Mouse (Mus musculus) layer of hippocampus, adult 9-11 months (tissue): ENCODE measurements at regions not wholly inside any gene's neighbourhood (a gene's known extent, or its start where the extent isn't known, plus 50 kb on each side); places are given as distances from the start of the nearest gene placed in this dataset.

Source experiments
- DNase-seq: peaks from one replicate; pipeline ENCODE4 v3.0.0; 2022

GRCm38 (mm10) chr10:99533468-99533867 is 226.0 kb downstream of the Csl start:
- DNase-seq, result no peak

- no peak for DNase-seq
These were observed 225.2 kb downstream of the Csl start for GRCm38 (mm10) chr10:99534237-99534636.

- no peak for DNase-seq
These were observed 220.8 kb downstream of the Csl start for GRCm38 (mm10) chr10:99538639-99539038.

GRCm38 (mm10) chr10:99552373-99552772 is 207.1 kb downstream of the Csl start:
- DNase-seq, result no peak

- DNase-seq, result peak; percentile 76
These were observed 206.5 kb downstream of the Csl start for GRCm38 (mm10) chr10:99552836-99553540.

GRCm38 (mm10) chr10:99555021-99555420 is 204.4 kb downstream of the Csl start:
- no peak for DNase-seq

- DNase-seq, result no peak
These were observed 203.7 kb downstream of the Csl start for GRCm38 (mm10) chr10:99555658-99556352.

- no peak for DNase-seq
These were observed 203.0 kb downstream of the Csl start for GRCm38 (mm10) chr10:99556353-99557036.

GRCm38 (mm10) chr10:99558656-99559055 is 200.8 kb downstream of the Csl start:
- no peak for DNase-seq

GRCm38 (mm10) chr10:99561166-99561818 is 198.2 kb downstream of the Csl start:
- DNase-seq, result no peak

GRCm38 (mm10) chr10:99564605-99565004 is 194.9 kb downstream of the Csl start:
- no peak for DNase-seq

- no peak for DNase-seq
These were observed 191.0 kb downstream of the Csl start for GRCm38 (mm10) chr10:99568424-99568823.

- peak; percentile 31 for DNase-seq
These were observed 189.3 kb downstream of the Csl start for GRCm38 (mm10) chr10:99570190-99570589.

- DNase-seq, result no peak
These were observed 185.5 kb downstream of the Csl start for GRCm38 (mm10) chr10:99573997-99574396.

- no peak for DNase-seq
These were observed 184.2 kb downstream of the Csl start for GRCm38 (mm10) chr10:99575294-99575693.

GRCm38 (mm10) chr10:99576301-99576700 is 183.2 kb downstream of the Csl start:
- DNase-seq, result no peak

- DNase-seq, result no peak
These were observed 182.3 kb downstream of the Csl start for GRCm38 (mm10) chr10:99577041-99577681.

- no peak for DNase-seq
These were observed 181.1 kb downstream of the Csl start for GRCm38 (mm10) chr10:99578366-99578765.

GRCm38 (mm10) chr10:99580191-99580590 is 179.3 kb downstream of the Csl start:
- no peak for DNase-seq

GRCm38 (mm10) chr10:99581074-99581473 is 178.4 kb downstream of the Csl start:
- peak; percentile 63 for DNase-seq

GRCm38 (mm10) chr10:99584855-99585254 is 174.6 kb downstream of the Csl start:
- no peak for DNase-seq

- DNase-seq, result no peak
These were observed 167.2 kb downstream of the Csl start for GRCm38 (mm10) chr10:99592220-99592619.

GRCm38 (mm10) chr10:99595659-99596058 is 163.8 kb downstream of the Csl start:
- no peak for DNase-seq
